Mouse (Mus musculus) ES-Bruce4 (cell line): ENCODE measurements at regions not wholly inside any gene's neighbourhood (a gene's known extent, or its start where the extent isn't known, plus 50 kb on each side); places are given as distances from the start of the nearest gene placed in this dataset.
"Not testable (repeated sequence)": the region's sequence is repeated elsewhere in the genome, so short reads cannot be mapped to it uniquely, and the experiment has no call there.

Experiments
- H3K27ac ChIP-seq: 2 replicates; pipeline ENCODE4 v1.5.1; 2012; ENCODE audit warnings: low read length, inconsistent platforms; ENCODE audit not compliant: insufficient read depth
- H3K27me3 ChIP-seq: 2 replicates; pipeline ENCODE4 v1.6.1; 2012; ENCODE audit warnings: mild to moderate bottlenecking, low read length, inconsistent platforms; ENCODE audit not compliant: control insufficient read depth, poor library complexity, insufficient read depth, severe bottlenecking
- H3K36me3 ChIP-seq: 2 replicates; pipeline ENCODE4 v1.6.1; 2012; ENCODE audit warnings: inconsistent platforms, mild to moderate bottlenecking, low read length, moderate library complexity; ENCODE audit not compliant: control insufficient read depth, poor library complexity, insufficient read depth, severe bottlenecking
- H3K4me1 ChIP-seq: one replicate; pipeline ENCODE4 v1.8.1; 2011; ENCODE audit warnings: low read length; ENCODE audit not compliant: control insufficient read depth, insufficient read depth
- H3K4me3 ChIP-seq: 2 replicates; pipeline ENCODE4 v1.5.1; 2011; ENCODE audit warnings: low read depth, mild to moderate bottlenecking, low read length
- H3K9ac ChIP-seq: 2 replicates; pipeline ENCODE4 v1.6.1; 2012; ENCODE audit warnings: low read depth, mild to moderate bottlenecking, inconsistent platforms; ENCODE audit not compliant: poor library complexity, severe bottlenecking
- H3K9me3 ChIP-seq: replicated peaks from 2 replicates; pipeline ENCODE4 v1.6.1; 2012; ENCODE audit warnings: mild to moderate bottlenecking, low read length, inconsistent platforms; ENCODE audit not compliant: control insufficient read depth, poor library complexity, insufficient read depth, severe bottlenecking
- CTCF ChIP-seq: IDR thresholded peaks from one replicate; pipeline ENCODE4 v1.8.1; 2011; ENCODE audit warnings: low read depth, low read length
- EP300 ChIP-seq: IDR thresholded peaks from 2 replicates; pipeline ENCODE4 v1.6.1; 2011; ENCODE audit warnings: low read depth, low read length; ENCODE audit not compliant: insufficient read depth
- POLR2A ChIP-seq: IDR thresholded peaks from one replicate; pipeline ENCODE4 v1.8.1; 2011; ENCODE audit warnings: low read length; ENCODE audit not compliant: insufficient read depth

DNA sequence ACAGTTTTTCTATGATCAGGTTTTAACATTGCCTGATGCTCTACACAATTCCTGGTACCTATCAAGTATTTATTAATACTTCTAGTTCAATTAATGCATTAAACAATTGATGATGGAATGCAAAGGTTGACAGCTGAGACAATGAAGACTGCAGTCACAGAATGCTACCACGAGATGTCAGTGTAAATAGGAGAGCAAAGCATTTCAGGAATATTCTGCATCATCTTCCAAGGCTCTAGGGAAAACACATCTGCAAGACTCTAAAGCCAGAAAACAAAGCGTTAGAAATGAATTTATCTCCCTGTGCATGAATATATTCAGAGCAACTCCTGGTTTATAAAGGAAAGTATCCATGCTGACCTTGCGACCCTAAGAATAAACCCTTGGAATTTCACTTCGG, 210.6 kb downstream of the Trib2 start:
- TF ChIP-seq CTCF = no peak
- TF ChIP-seq EP300 = no peak
- TF ChIP-seq POLR2A = no peak
- Histone ChIP-seq H3K27me3 (no peaks in the 10 kb centered on the region), H3K9me3 (no peaks in the 10 kb centered on the region), H3K9ac (no peak overlapping the region), H3K4me3 (no peak overlapping the region), H3K4me1 (no peaks in the 10 kb centered on the region), H3K36me3 (no peaks in the 10 kb centered on the region), H3K27ac (no peak overlapping the region)

DNA sequence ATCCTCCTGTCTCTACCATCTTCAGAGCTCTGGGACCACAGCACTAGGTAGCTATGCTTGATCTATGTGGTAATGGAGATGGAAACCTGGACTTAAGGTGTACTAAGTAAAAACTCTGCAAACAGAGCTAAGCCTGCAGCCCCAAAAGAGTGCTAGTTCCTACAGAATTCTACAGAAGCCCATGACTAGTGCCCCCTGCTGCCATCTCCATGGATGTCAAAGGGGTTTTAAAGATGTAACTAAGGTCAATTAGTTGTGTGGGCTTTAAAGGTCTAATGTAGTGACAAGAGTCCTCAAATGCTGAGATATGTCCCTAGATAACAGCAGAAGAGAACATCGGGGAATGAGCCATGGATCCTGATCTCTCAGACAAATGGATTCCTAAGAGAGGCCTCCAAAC, 212.1 kb downstream of the Trib2 start:
- no peaks in the 10 kb centered on the region for H3K36me3 ChIP-seq
- no peak overlapping the region for H3K9ac ChIP-seq
- TF ChIP-seq POLR2A (no peak), CTCF (no peak), EP300 (no peak)
- no peaks in the 10 kb centered on the region for H3K4me1 ChIP-seq
- no peak overlapping the region for H3K27ac ChIP-seq
- H3K27me3 ChIP-seq = no peaks in the 10 kb centered on the region
- H3K4me3 ChIP-seq = no peak overlapping the region
- no peaks in the 10 kb centered on the region for H3K9me3 ChIP-seq

- TF ChIP-seq EP300 = no peak
- no peak for TF ChIP-seq POLR2A
- Histone ChIP-seq H3K27ac (no peak overlapping the region), H3K9ac (no peak overlapping the region), H3K4me1 (no peaks in the 10 kb centered on the region), H3K4me3 (no peak overlapping the region), H3K9me3 (no peaks in the 10 kb centered on the region), H3K36me3 (no peaks in the 10 kb centered on the region), H3K27me3 (no peaks in the 10 kb centered on the region)
Observed at GRCm38 (mm10) chr12:15603885-15604284, 212.8 kb downstream of the Trib2 start.

- Histone ChIP-seq H3K36me3 (no peaks in the 10 kb centered on the region), H3K4me3 (no peak overlapping the region), H3K9ac (no peak overlapping the region), H3K27me3 (no peaks in the 10 kb centered on the region), H3K4me1 (no peaks in the 10 kb centered on the region), H3K9me3 (no peaks in the 10 kb centered on the region), H3K27ac (no peak overlapping the region)
- TF ChIP-seq CTCF = no peak
- TF ChIP-seq EP300 = no peak
- no peak for TF ChIP-seq POLR2A
Observed at GRCm38 (mm10) chr12:15603319-15603718, 213.4 kb downstream of the Trib2 start.

- Histone ChIP-seq H3K4me3 (no peak overlapping the region), H3K4me1 (no peaks in the 10 kb centered on the region), H3K27me3 (no peaks in the 10 kb centered on the region), H3K9me3 (no peaks in the 10 kb centered on the region), H3K36me3 (no peaks in the 10 kb centered on the region), H3K9ac (no peak overlapping the region), H3K27ac (no peak overlapping the region)
- TF ChIP-seq CTCF (no peak), EP300 (no peak), POLR2A (no peak)
Observed at GRCm38 (mm10) chr12:15594704-15595103, 222.0 kb downstream of the Trib2 start.

- H3K9ac ChIP-seq, H3K27ac ChIP-seq, H3K4me3 ChIP-seq, H3K9me3 ChIP-seq, H3K36me3 ChIP-seq, H3K4me1 ChIP-seq, H3K27me3 ChIP-seq: not testable (repeated sequence)
Observed at GRCm38 (mm10) chr12:15587864-15588263, 228.9 kb downstream of the Trib2 start.
